Mouse (Mus musculus) spleen, postnatal 14 days (tissue): ENCODE results near the gene Cyp27b1.

ENCODE experiments used
- DNase-seq, 2 experiments: peaks; one replicate each; pipeline ENCODE4 v3.0.0; 2021 to 2022; ENCODE audit warnings: low spot score in 2 of 2

The Cyp27b1 gene

DNA sequence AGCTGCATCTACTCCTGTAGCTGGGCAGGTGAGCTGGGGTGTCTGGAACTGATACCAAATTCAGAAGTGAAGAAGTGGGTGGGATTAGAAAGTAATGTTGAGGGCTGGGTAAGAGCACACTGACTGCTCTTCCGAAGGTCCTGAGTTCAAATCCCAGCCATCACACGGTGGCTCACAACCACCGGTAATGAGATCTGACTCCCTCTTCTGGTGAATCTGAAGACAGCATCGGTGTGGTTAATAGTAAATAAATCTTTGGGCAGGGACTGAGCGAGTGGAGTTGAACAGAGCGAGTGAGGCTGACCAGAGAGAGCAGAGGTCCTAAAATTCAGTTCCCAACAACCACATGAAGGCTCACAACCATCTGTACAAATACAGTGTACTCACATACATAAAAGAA lies 37.6 kb downstream of the Cyp27b1 start:
- DNase-seq: no peak

DNA sequence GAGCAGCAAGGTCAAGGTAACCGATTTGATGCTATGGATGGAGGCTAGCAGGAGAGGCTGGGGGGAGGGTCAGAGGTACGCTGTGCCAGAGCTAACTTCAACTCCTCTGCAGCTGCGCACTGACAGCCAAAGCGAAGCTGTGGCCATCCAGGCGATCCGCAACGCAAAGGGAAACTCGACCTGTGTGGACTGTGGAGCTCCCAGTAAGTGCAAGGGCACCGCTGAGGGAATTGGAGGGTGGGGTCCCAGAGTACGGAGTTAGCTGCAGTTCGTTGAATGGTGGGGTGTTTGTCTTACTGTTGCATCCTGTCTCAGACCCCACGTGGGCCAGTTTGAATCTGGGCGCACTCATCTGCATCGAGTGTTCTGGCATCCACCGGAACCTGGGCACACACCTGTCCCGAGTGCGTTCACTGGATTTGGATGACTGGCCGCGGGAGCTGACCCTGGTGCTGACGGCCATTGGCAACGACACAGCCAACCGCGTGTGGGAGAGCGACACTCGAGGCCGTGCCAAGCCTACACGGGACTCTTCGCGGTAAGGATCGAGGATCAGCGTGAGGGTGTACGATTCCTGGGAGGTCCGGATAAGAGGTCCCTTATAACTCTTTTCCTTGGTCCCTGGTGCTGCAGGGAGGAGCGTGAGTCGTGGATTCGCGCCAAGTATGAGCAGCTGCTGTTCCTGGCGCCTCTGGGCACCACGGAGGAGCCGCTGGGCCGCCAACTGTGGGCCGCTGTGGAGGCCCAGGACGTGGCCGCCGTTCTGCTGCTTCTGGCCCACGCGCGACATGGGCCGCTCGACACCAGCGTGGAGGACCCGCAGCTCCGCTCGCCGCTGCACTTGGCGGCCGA lies 42.7 kb downstream of the Cyp27b1 start:
- DNase-seq: no peak

DNA sequence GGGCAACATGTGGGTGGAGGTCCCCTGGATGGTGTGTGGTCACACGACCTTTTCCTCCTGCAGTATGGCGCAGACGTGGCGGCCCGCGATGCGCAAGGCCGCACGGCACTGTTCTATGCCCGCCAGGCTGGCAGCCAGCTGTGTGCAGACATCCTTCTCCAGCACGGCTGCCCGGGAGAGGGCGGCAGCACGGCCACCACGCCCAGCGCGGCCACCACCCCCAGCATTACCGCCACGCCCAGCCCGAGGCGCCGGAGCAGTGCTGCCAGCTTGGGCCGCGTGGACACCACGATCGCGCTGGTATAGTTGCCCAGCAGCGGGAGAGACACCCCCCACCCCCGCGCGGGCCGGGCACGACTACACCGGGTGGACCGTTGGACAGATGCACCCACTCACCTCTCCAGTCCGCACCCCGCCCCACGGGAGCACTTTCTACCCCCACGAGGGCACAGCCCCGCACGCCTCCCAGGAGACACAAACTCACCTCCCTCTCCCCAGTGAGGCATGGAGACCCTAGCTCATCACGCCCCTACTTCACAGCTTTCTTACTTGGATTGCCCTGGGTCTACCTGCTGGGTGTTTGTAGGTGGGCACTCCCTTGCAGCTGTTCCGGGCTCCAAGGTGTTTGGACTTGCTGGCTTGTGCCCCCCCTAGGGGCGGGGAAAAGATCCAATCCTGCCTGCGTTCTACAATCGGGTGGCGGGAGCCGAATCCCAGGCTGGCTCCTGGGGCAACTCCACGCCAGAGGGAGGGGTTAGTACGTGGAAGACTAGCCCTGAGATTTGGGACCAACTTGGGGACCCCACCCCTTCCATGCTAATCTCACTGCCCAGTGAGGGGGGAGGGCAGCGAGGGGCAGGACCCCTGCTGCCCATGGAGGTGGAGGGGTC lies 43.7 kb downstream of the Cyp27b1 start:
- no peak for DNase-seq

GRCm38 (mm10) chr10:127092742-127093141 lies 44.7 kb downstream of the Cyp27b1 start:
- no peak for DNase-seq

- DNase-seq: no peak
Observed at GRCm38 (mm10) chr10:127094382-127094802, 46.3 kb downstream of the Cyp27b1 start.

- no peak for DNase-seq
Observed at GRCm38 (mm10) chr10:127098514-127098913, 50.5 kb downstream of the Cyp27b1 start.

DNA sequence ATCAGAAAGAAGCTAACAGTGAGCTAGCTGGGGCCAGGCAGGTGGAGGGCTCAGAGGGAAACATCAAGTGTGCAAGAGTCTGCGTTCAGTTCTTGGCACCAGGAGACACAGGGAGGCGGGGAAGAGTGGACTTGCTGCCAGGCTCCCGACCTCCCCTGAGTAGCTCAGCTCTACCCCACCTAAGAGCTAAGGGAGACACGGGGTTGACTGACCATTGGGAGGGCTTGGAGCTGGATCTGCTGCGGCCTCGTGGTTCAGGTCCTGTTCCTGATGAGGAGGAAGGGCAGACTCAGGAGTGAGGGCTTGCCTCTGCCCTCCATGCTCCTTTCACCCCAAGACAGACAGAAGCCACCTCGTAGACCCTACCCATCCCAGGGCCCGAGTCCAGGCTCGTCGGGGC lies 51.1 kb downstream of the Cyp27b1 start:
- DNase-seq: no peak

DNA sequence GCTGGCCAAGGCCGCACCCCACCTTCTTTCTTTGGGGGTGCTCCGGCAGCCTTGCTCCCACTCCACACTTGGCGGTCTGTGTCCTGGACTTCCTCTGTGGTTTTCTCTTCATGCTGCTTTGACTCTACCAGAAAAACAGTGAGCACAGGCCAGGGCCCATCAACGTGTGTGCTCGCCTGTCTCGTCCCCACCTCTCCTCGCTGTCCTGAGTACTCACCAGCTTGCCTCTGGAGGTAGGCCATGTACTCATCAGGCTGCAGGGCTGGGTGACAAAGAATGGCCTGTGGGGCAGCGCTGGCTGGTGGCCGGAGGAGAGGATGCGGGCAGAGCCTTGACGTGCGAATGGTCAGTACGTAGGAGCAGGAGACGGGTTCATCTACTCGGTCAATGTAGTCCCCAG lies 51.8 kb downstream of the Cyp27b1 start:
- DNase-seq: no peak

DNA sequence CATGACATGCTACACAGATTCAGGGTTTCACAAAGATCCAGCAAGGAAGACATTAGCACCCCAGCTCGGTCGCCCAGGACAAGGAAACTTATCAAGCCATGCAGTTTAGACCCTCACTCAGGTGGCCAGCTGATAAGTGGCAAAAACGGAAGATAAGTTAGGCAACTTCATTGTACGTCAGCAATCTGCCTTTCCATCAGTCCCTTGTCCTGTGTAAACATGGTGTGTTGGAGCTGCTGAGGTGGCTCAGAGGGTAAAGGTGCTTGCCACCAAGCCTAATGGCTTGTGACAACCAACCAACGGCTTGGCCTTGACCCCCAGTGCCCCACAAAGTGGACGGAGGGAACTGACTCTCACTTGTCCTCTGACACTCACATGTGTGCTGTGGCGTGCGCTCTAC lies 52.4 kb downstream of the Cyp27b1 start:
- DNase-seq: no peak

GRCm38 (mm10) chr10:127101151-127101550 lies 53.1 kb downstream of the Cyp27b1 start:
- DNase-seq: no peak
